Mouse (Mus musculus) megakaryocyte, embryonic 14.5 days (primary cell): Measurements from ENCODE around the gene Gm9780.
"Not testable (repeated sequence)": the region's sequence is repeated elsewhere in the genome, so short reads cannot be mapped to it uniquely, and the experiment has no call there.

Experiments
- FLI1 ChIP-seq: IDR thresholded peaks from 2 replicates; pipeline ENCODE4 v1.6.1; 2012; ENCODE audit warnings: low read length, inconsistent platforms, mixed read lengths
- GATA1 ChIP-seq: IDR thresholded peaks from 3 replicates; pipeline ENCODE4 v1.6.1; 2012; ENCODE audit warnings: mixed read lengths, low read length, inconsistent platforms, borderline replicate concordance

DNA sequence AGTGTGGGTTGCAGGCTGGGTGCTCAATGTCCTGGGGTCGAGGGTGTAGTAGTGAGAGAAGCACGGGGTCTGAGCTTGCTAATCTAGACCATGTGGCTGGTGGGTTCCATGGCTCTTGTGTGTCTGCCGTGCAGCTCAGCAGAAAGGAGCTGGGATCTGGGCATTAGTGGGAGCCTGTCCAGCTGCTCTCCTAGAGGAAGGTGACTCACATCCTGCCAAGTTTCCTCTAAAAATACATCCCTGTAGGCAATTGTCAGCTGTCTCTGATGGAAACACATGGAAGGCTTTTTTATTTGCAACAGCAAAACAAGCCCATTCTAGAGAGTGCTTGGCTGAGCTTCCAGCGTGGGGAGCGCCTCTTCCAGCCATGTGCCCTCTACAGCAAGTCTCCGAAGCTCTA is 19.7 kb downstream of the Gm9780 start:
- not testable (repeated sequence) for TF ChIP-seq FLI1, GATA1
